Mouse (Mus musculus) cerebellum, adult (tissue): ENCODE data around the gene Susd1.

Source experiments
- ATAC-seq: cut with Nextera tagmentation; 2 replicates; pipeline ENCODE4 v1.9.2; 2017; ENCODE audit warnings: mild to moderate bottlenecking, moderate library complexity, mixed read lengths; ENCODE audit not compliant: insufficient number of reproducible peaks, low FRiP score, low TSS enrichment

Susd1 gene

GRCm38 (mm10) chr4:59435951-59436350, 2.5 kb downstream of the Susd1 start:
- no peak for ATAC-seq

DNA sequence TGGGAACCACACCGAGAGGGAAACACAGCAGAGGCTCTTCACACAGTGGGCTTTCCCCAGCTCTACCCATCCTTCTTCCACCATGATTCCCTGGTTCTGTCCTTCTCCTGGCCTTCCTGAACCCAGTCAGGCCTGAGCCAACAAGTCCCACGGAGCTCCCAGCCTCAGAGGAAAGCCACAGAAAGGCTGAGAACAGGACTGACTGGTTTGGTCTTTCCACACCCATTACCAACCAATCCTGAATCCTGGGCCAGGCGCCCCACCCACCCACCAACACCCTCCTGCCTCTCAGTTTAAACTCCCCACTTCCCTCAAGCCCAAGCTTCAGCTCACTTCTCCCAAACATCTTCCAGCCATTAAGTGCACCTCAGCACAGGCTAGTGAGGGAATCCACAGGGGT, 4.4 kb downstream of the Susd1 start:
- ATAC-seq: no peak

DNA sequence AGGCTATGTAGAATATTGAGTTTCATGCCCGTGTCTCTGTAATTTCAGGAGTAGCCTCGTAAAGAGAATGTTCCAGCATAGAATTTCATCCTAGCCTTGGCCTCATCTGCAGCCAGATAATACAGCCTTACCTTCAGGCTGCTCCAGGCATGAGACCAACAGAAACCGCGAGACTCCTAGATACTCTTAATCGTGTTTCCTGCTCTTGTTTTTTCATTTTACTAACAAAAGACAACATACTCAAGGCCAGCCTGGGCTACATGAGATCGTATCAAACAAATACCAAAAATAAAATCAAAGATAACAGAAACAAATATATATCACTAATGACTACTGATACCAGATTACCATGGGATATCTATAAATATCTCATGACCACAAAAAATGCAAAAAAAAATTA, 9.3 kb downstream of the Susd1 start:
- no peak for ATAC-seq

GRCm38 (mm10) chr4:59426429-59426828, 12.0 kb downstream of the Susd1 start:
- no peak for ATAC-seq

GRCm38 (mm10) chr4:59422808-59423207, 15.6 kb downstream of the Susd1 start:
- no peak for ATAC-seq

DNA sequence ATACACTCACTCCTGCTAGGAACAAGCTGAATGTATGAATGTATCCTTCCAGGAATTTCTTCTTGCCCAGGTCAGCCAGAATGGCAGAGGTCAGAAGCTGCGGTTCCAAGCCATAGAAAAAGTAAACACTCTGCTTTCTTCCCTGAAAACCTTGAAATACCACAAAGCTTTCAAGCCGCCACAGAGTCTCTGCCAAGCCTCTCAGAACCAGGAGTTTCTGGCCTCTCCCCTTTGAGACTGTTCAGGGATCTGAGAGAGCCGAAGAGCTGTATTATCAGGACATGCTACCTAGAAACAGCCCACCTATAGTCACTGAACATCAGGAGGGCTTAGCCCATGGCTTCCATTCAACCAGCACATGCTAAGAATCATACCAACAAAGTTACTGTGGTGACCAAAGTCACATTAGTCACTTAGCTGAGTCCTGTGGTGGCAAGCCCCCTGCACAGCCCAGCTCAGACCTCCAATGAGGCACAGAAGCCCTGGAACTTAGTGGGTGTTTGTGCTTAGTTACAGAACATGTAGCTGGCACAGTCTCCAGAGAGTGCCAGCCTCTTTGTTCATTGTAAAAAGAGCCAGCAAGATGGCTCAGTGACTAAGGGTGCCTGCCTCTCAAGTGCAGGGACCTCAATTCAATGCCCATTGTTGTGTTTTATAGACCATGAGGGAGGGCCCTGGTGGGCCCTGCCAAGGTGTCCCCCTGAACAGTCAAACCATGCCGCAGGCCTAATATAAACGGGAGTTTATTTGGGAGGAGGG, 16.2 kb downstream of the Susd1 start:
- ATAC-seq: no peak

GRCm38 (mm10) chr4:59421369-59421746, 17.1 kb downstream of the Susd1 start:
- no peak for ATAC-seq

- ATAC-seq: no peak
These were observed 17.6 kb downstream of the Susd1 start for GRCm38 (mm10) chr4:59420695-59421368.

DNA sequence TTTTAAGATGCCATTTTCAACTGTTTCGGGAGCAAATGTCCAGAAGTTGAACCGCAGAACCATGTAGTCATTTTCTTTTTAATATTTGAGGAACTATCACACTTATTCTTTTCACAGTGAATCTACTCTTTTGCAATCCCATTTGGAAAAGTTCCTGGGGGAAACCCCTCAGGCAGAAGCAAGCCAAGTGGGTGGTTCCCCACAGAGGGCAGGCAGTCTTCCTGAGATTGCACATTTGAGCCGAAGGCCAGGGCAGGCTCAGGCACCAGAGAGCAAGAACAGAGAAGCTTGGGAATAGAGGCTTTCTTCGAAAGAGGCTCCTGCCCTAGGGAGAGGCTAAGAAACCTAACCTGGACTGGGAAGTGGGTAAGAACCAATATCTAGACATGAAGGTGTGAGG, 19.2 kb downstream of the Susd1 start:
- ATAC-seq: no peak

DNA sequence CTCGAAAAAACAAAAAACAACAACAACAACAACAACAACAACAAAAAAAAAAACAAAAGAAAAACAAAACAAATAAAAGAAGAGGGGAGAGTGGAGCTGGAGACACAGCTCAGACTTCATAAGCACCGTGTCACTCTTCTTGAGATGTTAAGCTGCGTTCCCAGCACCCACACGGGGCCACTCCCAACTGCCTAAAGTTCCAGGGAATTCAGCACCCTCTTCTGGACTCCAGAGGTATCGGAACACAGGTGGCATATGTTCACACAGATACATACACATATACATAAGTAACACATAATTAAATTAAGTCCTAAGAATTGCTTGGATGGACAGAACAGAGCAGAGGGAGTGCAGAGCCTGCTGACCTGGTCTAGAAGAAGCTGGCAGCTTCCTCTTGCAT, 25.0 kb downstream of the Susd1 start:
- ATAC-seq: no peak

DNA sequence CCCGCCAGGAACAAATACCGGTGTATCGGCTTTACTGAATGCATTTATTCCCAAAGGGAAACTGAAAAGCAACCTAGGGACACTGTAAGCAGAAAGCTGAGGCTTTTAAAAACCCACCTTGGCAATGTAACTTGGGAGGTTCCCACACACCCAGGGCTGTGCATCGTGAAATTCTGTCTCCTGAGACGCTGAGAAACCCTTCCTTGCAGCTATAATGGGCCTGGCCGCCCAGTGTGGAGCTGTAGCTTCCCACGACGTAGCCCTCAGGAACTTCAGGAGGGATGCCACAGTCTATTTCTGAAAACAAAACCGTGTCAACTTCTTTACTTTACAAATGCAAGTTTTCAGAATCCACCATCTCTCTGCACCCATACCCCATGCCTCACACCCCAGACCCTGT, 27.3 kb downstream of the Susd1 start:
- ATAC-seq: no peak

- no peak for ATAC-seq
These were observed 30.7 kb downstream of the Susd1 start for GRCm38 (mm10) chr4:59407766-59408165.

- no peak for ATAC-seq
These were observed 34.1 kb downstream of the Susd1 start for GRCm38 (mm10) chr4:59404375-59404774.

DNA sequence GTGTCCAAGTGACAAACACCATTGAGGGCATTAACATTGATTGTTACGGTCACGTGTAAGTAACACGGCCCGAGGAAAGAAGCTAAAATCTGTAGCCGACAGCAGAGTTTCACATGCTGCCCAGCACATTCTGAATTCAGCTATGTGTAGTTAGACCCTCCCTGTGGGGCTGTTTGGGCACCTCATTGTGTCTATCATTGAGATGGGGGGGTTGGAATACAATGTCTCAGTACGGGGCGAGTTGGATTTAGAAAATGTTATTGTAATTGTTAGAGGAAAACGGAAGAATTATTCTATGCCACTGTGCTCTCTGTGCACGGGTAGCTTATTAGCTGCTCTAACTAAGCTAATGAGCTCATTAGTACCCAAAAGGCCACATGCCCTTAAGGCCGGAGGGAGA, 37.5 kb downstream of the Susd1 start:
- no peak for ATAC-seq

DNA sequence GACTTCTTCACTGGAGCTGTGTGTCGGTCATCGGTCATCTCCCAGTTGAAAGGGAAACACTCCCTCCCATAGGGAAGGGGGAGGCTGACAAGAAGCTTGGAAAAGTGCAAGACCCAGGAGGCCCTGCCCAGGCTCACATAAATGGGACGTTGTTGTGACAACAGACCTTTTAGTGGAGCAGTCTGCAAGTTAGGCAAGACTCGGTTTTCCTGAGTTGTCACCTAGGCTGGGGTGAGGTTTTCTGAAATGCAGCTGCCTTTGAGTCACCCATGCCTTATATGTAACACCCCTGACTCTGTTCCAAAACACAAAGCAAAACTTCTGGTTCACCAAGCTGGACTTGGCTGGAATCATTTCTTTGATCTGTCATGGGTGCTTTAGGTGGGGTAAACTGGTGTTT, 39.1 kb downstream of the Susd1 start:
- no peak for ATAC-seq

GRCm38 (mm10) chr4:59395528-59395927, 42.9 kb downstream of the Susd1 start:
- ATAC-seq: no peak

GRCm38 (mm10) chr4:59394155-59394554, 44.3 kb downstream of the Susd1 start:
- no peak for ATAC-seq

- ATAC-seq: no peak
These were observed 49.9 kb downstream of the Susd1 start for GRCm38 (mm10) chr4:59388447-59389030.

GRCm38 (mm10) chr4:59387387-59388210, 50.8 kb downstream of the Susd1 start:
- no peak for ATAC-seq

DNA sequence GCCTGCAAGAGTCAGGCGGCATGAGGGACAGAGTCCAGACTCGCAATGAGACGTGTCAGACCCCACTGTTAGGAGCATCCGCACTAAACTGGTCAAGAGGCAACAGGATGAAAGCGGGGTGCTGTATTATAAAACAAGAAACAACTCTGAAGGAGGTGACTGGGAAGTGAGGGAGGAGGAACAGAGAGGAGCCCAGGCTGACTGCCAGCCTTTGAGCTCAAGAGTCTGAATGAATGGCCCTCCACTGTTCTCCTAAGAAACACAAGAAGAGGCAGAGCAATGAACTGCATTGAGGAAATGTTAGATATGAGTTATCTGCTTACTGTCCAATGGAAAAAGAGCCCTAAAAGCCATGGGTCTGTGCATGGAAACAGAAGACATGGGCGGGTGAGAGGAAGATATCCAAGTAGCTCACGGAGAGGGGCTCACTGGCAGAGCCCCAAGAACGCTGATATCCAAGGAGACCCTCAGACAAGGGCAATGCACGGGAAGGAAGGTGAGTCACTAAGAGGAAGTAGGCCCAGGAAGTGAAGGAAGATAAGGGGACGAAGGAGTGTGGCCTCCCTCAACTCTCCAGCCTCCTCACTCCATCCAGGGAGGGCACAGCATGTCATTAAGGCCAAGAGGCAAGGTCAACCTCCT, 53.1 kb downstream of the Susd1 start:
- no peak for ATAC-seq
